Mouse (Mus musculus) embryonic facial prominence, embryonic 14.5 days (tissue): ENCODE measurements at regions not wholly inside any gene's neighbourhood (a gene's known extent, or its start where the extent isn't known, plus 50 kb on each side); places are given as distances from the start of the nearest gene placed in this dataset.
A peak's percentile ranks its signal among the peaks of the same experiment; 100 is the strongest.

Source experiments
- ATAC-seq: fragments of 200-750 bp; cut with Nextera tagmentation; 2 replicates; pipeline ENCODE4 v1.8.0; 2017; ENCODE audit warnings: low read depth, moderate number of reproducible peaks, moderate TSS enrichment
- DNase-seq: peaks from one replicate; pipeline ENCODE4 v3.0.0-alpha.2; 2015; ENCODE audit warnings: low spot score
- H3K27ac ChIP-seq: fragments of 300-500 bp; sonication (generic); replicated peaks from 2 replicates; pipeline ENCODE4 v1.5.1; 2014; ENCODE audit warnings: low read depth, mild to moderate bottlenecking, low read length, moderate library complexity
- H3K27me3 ChIP-seq: fragments of 300-500 bp; sonication (generic); replicated peaks from 2 replicates; pipeline ENCODE4 v1.6.1; 2014; ENCODE audit warnings: low read length; ENCODE audit not compliant: control insufficient read depth, insufficient read depth
- H3K36me3 ChIP-seq: fragments of 300-500 bp; sonication (generic); 2 replicates; pipeline ENCODE4 v1.6.1; 2014; ENCODE audit warnings: low read length, mixed read lengths; ENCODE audit not compliant: control insufficient read depth, insufficient read depth
- H3K4me1 ChIP-seq: fragments of 300-500 bp; sonication (generic); 2 replicates; pipeline ENCODE4 v1.6.1; 2014; ENCODE audit warnings: antibody characterized with exemption, low read length; ENCODE audit not compliant: control insufficient read depth, insufficient read depth
- H3K4me2 ChIP-seq: fragments of 300-500 bp; sonication (generic); 2 replicates; pipeline ENCODE4 v1.6.1; 2014; ENCODE audit warnings: low read depth, mild to moderate bottlenecking, low read length, moderate library complexity, mixed read lengths
- H3K4me3 ChIP-seq: fragments of 300-500 bp; sonication (generic); 2 replicates; pipeline ENCODE4 v1.5.1; 2014; ENCODE audit warnings: low read depth, mild to moderate bottlenecking, low read length
- H3K9ac ChIP-seq: fragments of 300-500 bp; sonication (generic); 2 replicates; pipeline ENCODE4 v1.6.1; 2014; ENCODE audit warnings: low read depth, mild to moderate bottlenecking, low read length, moderate library complexity, mixed read lengths
- H3K9me3 ChIP-seq: fragments of 300-500 bp; sonication (generic); 2 replicates; pipeline ENCODE4 v1.6.1; 2016; ENCODE audit warnings: low read length; ENCODE audit not compliant: control insufficient read depth
- WGBS: fragments of 180-500 bp; shearing (Covaris S2); extraction: QIAGEN DNeasy Blood & Tissue Kit; methylation state at CpG from one replicate; pipeline ENCODE4 v1.1.7; 2014; 5-methylcytosine and 5-hydroxymethylcytosine counted together

GRCm38 (mm10) chr5:44416844-44417589 lies 190.6 kb upstream of the Tapt1 start:
- Histone ChIP-seq H3K4me1 (0 out of 2 replicates have a peak, but pooled peaks cover 4% of the 10 kb centered on the region), H3K4me2 (no peak overlapping the region), H3K36me3 (no peaks in the 10 kb centered on the region), H3K4me3 (no peak overlapping the region), H3K9me3 (no peaks in the 10 kb centered on the region), H3K27ac (no peak overlapping the region), H3K9ac (no peak overlapping the region), H3K27me3 (no peaks in the 10 kb centered on the region)
- no peak for ATAC-seq
- no peak for DNase-seq
- 79% methylated on average over 4 of the region's 4 CpGs for WGBS

- Histone ChIP-seq H3K9ac (no peak overlapping the region), H3K27me3 (no peaks in the 10 kb centered on the region), H3K27ac (peak overlapping the region; percentile 61), H3K36me3 (no peaks in the 10 kb centered on the region), H3K4me2 (no peak overlapping the region), H3K9me3 (no peaks in the 10 kb centered on the region), H3K4me1 (0 out of 2 replicates have a peak, but pooled peaks cover 4% of the 10 kb centered on the region), H3K4me3 (no peak overlapping the region)
- whole genome bisulfite sequencing, result 27% methylated on average over 7 of the region's 7 CpGs
- ATAC-seq (peak; percentile 93), DNase-seq (peak; percentile 97)
Observed at GRCm38 (mm10) chr5:44414441-44414840, 188.0 kb upstream of the Tapt1 start.

GRCm38 (mm10) chr5:44403300-44403699 lies 176.9 kb upstream of the Tapt1 start:
- H3K4me1 ChIP-seq, result no peaks in the 10 kb centered on the region
- WGBS, result 67% methylated on average over 6 of the region's 6 CpGs
- ATAC-seq (no peak), DNase-seq (no peak)
- H3K9me3 ChIP-seq, result no peaks in the 10 kb centered on the region
- no peak overlapping the region for H3K4me3 ChIP-seq
- no peaks in the 10 kb centered on the region for H3K36me3 ChIP-seq
- H3K4me2 ChIP-seq, result no peak overlapping the region
- H3K27ac ChIP-seq, result no peak overlapping the region
- H3K27me3 ChIP-seq, result no peaks in the 10 kb centered on the region
- no peak overlapping the region for H3K9ac ChIP-seq

GRCm38 (mm10) chr5:44400573-44401332 lies 174.3 kb upstream of the Tapt1 start:
- 75% methylated on average over 8 of the region's 8 CpGs for WGBS
- Histone ChIP-seq H3K9ac (no peak overlapping the region), H3K9me3 (no peaks in the 10 kb centered on the region), H3K4me1 (no peaks in the 10 kb centered on the region), H3K36me3 (no peaks in the 10 kb centered on the region), H3K4me3 (no peak overlapping the region), H3K27ac (no peak overlapping the region), H3K4me2 (no peak overlapping the region), H3K27me3 (no peaks in the 10 kb centered on the region)
- no peak for DNase-seq
- ATAC-seq, result no peak

GRCm38 (mm10) chr5:44387237-44387810 lies 160.9 kb upstream of the Tapt1 start:
- Histone ChIP-seq H3K36me3 (no peaks in the 10 kb centered on the region), H3K4me3 (no peak overlapping the region), H3K4me2 (no peak overlapping the region), H3K27me3 (no peaks in the 10 kb centered on the region), H3K9me3 (no peaks in the 10 kb centered on the region), H3K4me1 (peaks cover 16% of the 10 kb centered on the region; the same call in 1 of the 2 replicates), H3K27ac (peak overlapping the region; percentile 45; the same call in 1 of the 2 replicates), H3K9ac (no peak overlapping the region)
- 28% methylated on average over 6 of the region's 6 CpGs for WGBS
- DNase-seq (peak; percentile 35), ATAC-seq (no peak)

GRCm38 (mm10) chr5:44386176-44386575 lies 159.8 kb upstream of the Tapt1 start:
- H3K36me3 ChIP-seq, result no peaks in the 10 kb centered on the region
- 10% methylated on average over 6 of the region's 6 CpGs for WGBS
- H3K4me3 ChIP-seq, result no peak overlapping the region
- H3K4me2 ChIP-seq, result no peak overlapping the region
- peak overlapping the region; percentile 54 for H3K27ac ChIP-seq
- H3K27me3 ChIP-seq, result no peaks in the 10 kb centered on the region
- ATAC-seq, result peak; percentile 50; the same call in 1 of the 2 replicates
- H3K9ac ChIP-seq, result no peak overlapping the region; the same call in 1 of the 2 replicates
- peak; percentile 55 for DNase-seq
- peaks cover 16% of the 10 kb centered on the region; the same call in 1 of the 2 replicates for H3K4me1 ChIP-seq
- no peaks in the 10 kb centered on the region for H3K9me3 ChIP-seq

- DNase-seq, result no peak
- H3K36me3 ChIP-seq, result no peaks in the 10 kb centered on the region
- H3K4me1 ChIP-seq, result peaks cover 16% of the 10 kb centered on the region; the same call in 1 of the 2 replicates
- no peaks in the 10 kb centered on the region for H3K9me3 ChIP-seq
- no peak overlapping the region for H3K4me2 ChIP-seq
- no peak for ATAC-seq
- H3K9ac ChIP-seq, result no peak overlapping the region
- H3K27ac ChIP-seq, result no peak overlapping the region
- no peaks in the 10 kb centered on the region for H3K27me3 ChIP-seq
- no peak overlapping the region for H3K4me3 ChIP-seq
Observed at GRCm38 (mm10) chr5:44383049-44383448, 156.6 kb upstream of the Tapt1 start.

GRCm38 (mm10) chr5:44370006-44370405 lies 143.6 kb upstream of the Tapt1 start:
- Histone ChIP-seq H3K4me1 (no peaks in the 10 kb centered on the region), H3K9me3 (no peaks in the 10 kb centered on the region), H3K4me2 (no peak overlapping the region), H3K27ac (no peak overlapping the region), H3K9ac (no peak overlapping the region), H3K36me3 (no peaks in the 10 kb centered on the region), H3K4me3 (no peak overlapping the region), H3K27me3 (no peaks in the 10 kb centered on the region)
- peak; percentile 10 for DNase-seq
- WGBS, result 32% methylated on average over 4 of the region's 4 CpGs
- no peak for ATAC-seq
